Mouse (Mus musculus): Measurements from ENCODE around the gene Ankrd2. TPM values are rescaled to one million over a fixed set of nuclear protein-coding genes. Genes with fewer than 3 reads are reported as not detected.

Gene Ankrd2
- polyA plus RNA-seq (2015; fragmentation: Nextera tagmentation; extraction: Ambion mirVana), result 0.11 and 0.13 TPM in 2 replicates

DNA sequence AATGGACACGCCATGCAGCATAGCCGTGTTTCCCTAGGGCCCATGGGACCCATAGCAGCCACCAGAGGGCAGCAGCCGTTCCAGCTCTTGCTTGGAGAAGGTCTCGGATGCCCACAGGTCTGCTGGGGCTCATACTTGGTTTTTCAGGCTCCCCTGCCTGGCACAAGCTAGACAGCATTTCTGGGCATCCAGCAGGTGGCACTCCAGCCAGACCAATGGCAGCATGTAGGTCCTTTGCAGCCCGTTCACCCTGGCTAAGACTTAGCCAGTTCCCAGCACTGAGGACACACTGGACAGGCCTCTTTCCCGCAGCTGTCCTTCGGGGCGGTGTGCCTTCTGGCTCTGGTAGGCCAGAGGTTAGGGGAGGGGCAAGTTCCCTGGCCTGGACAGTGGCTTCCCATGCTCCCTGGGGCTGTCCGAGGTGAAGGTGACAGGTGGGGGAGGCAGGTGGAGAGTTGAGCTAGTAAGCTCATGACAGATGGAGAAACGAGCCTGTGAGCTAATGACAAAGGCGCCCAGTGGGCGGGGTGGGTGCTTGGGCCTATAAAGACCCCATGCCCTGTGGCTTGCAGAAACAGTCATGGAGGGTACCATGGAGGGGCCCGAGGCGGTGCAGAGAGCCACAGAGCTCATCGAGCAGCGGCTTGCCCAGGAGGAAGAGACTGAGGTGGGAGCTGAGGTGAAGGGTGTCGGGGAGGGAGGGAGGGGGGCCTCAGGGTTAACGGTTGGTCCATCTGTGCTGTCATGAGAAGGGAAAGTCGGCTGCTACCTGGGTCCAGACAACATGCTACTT, at the start of gene Ankrd2:
Gene Ankrd2 (plus strand): TSS at position 545 of the 793 bp plus-strand sequence.
- DNase-seq (ENCODE audit: low spot score) (peak; percentile 95), ATAC-seq (replicated peaks; ENCODE audit: low FRiP score, low read depth) (peak; percentile 91)
- WGBS, result 65% methylated on average over 19 of the region's 19 CpGs
- no peaks in the 10 kb centered on the region for H3K4me1 ChIP-seq (replicated peaks; ENCODE audit: insufficient read depth, low read length)
- H3K4me3 ChIP-seq (replicated peaks; ENCODE audit: low read depth, low read length), result no peak within 1 kb of the TSS
- peak; percentile 99 for TF ChIP-seq CTCF (IDR thresholded peaks at IDR 0.05; ENCODE audit: low read depth)
- peaks cover 23% of the 10 kb centered on the region for H3K36me3 ChIP-seq (ENCODE audit: insufficient read depth, low read length)
- no peaks in the 10 kb centered on the region for H3K9me3 ChIP-seq (replicated peaks; ENCODE audit: low read length)
- no peaks in the 10 kb centered on the region for H3K27me3 ChIP-seq (ENCODE audit: insufficient read depth, low read length)
- H3K27ac ChIP-seq, result no peak within 1 kb of the TSS
- H3K9ac ChIP-seq (ENCODE audit: low read depth, low read length), result no peak within 1 kb of the TSS
- no peak within 1 kb of the TSS for H3K4me2 ChIP-seq (ENCODE audit: low read length)

DNA sequence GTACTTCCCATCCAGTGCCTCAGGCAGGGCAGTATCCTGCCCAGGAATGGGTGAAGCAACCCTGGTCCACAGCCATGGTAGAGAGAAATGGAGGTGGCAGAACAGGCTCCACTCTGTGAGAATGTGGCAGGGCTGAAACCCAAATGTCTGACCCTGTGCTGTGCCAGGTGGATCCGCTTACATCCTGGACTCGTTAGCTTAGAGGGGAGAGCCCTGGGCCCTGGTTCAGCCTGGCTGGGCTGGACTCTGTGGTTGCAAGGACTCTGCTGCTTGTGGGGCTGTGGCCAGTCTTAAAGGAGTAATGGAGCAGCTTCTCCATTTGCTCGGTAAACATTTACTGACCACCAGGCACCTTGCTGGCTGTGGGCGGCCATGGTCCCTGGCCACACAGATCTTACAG, 48.6 kb upstream of the Ankrd2 start:
- WGBS, result 48% methylated on average over 4 of the region's 4 CpGs
- peak overlapping the region; percentile 54; the same call in 1 of the 2 replicates for H3K27ac ChIP-seq
- ATAC-seq (replicated peaks; ENCODE audit: low FRiP score, low read depth), result peak; percentile 37

DNA sequence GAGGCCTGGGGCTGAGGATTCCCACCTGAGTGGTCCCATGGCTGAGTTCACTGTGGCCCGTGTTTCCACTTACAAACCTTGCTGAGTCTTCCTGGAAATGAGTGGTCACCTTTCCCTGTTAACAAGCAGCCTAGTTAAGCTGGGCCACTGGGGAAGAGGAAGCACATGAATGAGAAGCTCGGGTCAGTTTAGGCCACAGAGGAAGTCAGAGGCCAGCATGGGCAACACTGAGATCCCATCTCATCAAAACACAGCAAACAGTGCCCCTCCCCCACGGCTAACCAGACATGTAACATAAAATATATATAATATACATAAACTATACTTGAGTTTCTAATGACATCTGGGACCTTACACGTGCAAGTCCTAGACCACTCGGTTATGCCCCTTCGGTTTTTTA, 46.0 kb upstream of the Ankrd2 start:
- H3K9me3 ChIP-seq (replicated peaks; ENCODE audit: low read length), result no peaks in the 10 kb centered on the region
- H3K27ac ChIP-seq, result no peak overlapping the region
- H3K9ac ChIP-seq (ENCODE audit: low read depth, low read length), result no peak overlapping the region
- no peak for DNase-seq (ENCODE audit: low spot score)
- ATAC-seq (replicated peaks; ENCODE audit: low FRiP score, low read depth), result no peak
- H3K27me3 ChIP-seq (ENCODE audit: insufficient read depth, low read length), result no peaks in the 10 kb centered on the region
- no peak overlapping the region for H3K4me2 ChIP-seq (ENCODE audit: low read length)
- peaks cover 26% of the 10 kb centered on the region for H3K4me1 ChIP-seq (replicated peaks; ENCODE audit: insufficient read depth, low read length)
- 70% methylated on average over 6 of the region's 6 CpGs for whole genome bisulfite sequencing
- TF ChIP-seq CTCF (IDR thresholded peaks at IDR 0.05; ENCODE audit: low read depth), result no peak
- no peaks in the 10 kb centered on the region for H3K36me3 ChIP-seq (ENCODE audit: insufficient read depth, low read length)
- H3K4me3 ChIP-seq (replicated peaks; ENCODE audit: low read depth, low read length), result no peak overlapping the region

More for the DNA sequence above, 48.6 kb upstream of the Ankrd2 start:
- no peaks in the 10 kb centered on the region for H3K27me3 ChIP-seq (ENCODE audit: insufficient read depth, low read length)
- H3K4me2 ChIP-seq (ENCODE audit: low read length), result no peak overlapping the region
- H3K36me3 ChIP-seq (ENCODE audit: insufficient read depth, low read length), result no peaks in the 10 kb centered on the region
- no peaks in the 10 kb centered on the region for H3K9me3 ChIP-seq (replicated peaks; ENCODE audit: low read length)
- H3K4me3 ChIP-seq (replicated peaks; ENCODE audit: low read depth, low read length), result no peak overlapping the region
- no peak for TF ChIP-seq CTCF (IDR thresholded peaks at IDR 0.05; ENCODE audit: low read depth)
- DNase-seq (ENCODE audit: low spot score), result peak; percentile 60
- H3K9ac ChIP-seq (ENCODE audit: low read depth, low read length), result no peak overlapping the region
- H3K4me1 ChIP-seq (replicated peaks; ENCODE audit: insufficient read depth, low read length), result peaks cover 10% of the 10 kb centered on the region; the same call in 1 of the 2 replicates

DNA sequence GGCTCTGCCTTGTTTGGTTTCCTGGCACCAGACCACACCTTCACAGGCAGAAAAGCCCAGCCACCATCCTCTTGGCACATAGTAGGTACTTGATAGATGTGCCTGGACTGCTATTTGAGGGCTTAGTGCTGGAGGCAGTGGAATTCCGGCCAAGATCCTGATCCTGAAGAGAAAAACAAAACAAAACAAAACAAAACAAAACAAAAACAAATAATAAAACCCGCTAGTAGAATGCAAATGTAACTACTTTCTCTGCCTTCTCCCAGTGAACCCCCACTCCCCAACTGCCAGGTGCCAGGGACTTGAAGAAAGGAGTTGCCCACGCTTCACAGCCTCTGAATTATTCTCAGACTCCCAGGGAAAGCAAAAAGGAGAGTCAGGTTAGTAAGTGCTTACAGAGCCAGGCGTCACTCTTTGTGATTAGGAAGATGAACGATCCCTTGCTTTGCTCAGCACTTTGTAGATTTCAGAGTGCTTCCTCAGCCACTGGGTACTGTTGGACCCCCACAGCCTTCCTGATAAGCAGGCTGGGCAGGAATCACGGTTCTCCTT, 43.8 kb upstream of the Ankrd2 start:
- Histone ChIP-seq H3K4me3 (replicated peaks; ENCODE audit: low read depth, low read length) (no peak overlapping the region), H3K4me2 (ENCODE audit: low read length) (peak overlapping the region; percentile 23; the same call in 1 of the 2 replicates), H3K4me1 (replicated peaks; ENCODE audit: insufficient read depth, low read length) (peaks cover 31% of the 10 kb centered on the region), H3K9ac (ENCODE audit: low read depth, low read length) (no peak overlapping the region), H3K27me3 (ENCODE audit: insufficient read depth, low read length) (no peaks in the 10 kb centered on the region), H3K9me3 (replicated peaks; ENCODE audit: low read length) (no peaks in the 10 kb centered on the region), H3K27ac (peak overlapping the region; percentile 87), H3K36me3 (ENCODE audit: insufficient read depth, low read length) (no peaks in the 10 kb centered on the region)
- 0 out of 2 replicates have a peak, but pooled peaks have one; percentile 18 for ATAC-seq (replicated peaks; ENCODE audit: low FRiP score, low read depth)
- DNase-seq (ENCODE audit: low spot score), result peak; percentile 77
- no peak for TF ChIP-seq CTCF (IDR thresholded peaks at IDR 0.05; ENCODE audit: low read depth)
- 22% methylated on average over 6 of the region's 6 CpGs for WGBS

DNA sequence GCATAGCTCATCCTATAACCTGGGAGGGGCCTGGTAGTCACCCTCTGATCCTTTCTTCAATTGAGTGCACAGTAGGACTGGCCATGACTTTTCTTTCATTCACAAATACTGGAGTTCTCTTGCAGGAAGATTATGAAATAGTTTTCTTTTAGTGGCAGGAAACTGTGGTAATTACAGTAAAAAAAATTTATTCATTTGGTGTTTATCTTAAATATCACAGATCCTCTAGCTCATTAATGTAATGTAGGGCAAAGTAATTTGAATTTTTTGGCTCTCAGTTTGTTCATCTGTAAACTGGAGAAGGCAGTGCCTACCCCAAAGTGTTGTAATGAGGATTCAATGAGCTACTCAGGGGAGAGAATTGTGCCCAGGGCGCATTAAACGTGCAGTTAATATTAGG, 42.8 kb upstream of the Ankrd2 start:
- Histone ChIP-seq H3K27ac (peak overlapping the region; percentile 87), H3K9me3 (replicated peaks; ENCODE audit: low read length) (no peaks in the 10 kb centered on the region), H3K9ac (ENCODE audit: low read depth, low read length) (no peak overlapping the region), H3K4me1 (replicated peaks; ENCODE audit: insufficient read depth, low read length) (peaks cover 32% of the 10 kb centered on the region), H3K36me3 (ENCODE audit: insufficient read depth, low read length) (no peaks in the 10 kb centered on the region), H3K4me3 (replicated peaks; ENCODE audit: low read depth, low read length) (no peak overlapping the region), H3K27me3 (ENCODE audit: insufficient read depth, low read length) (no peaks in the 10 kb centered on the region), H3K4me2 (ENCODE audit: low read length) (peak overlapping the region; percentile 6; the same call in 1 of the 2 replicates)
- 69% methylated on average over 2 of the region's 2 CpGs for WGBS
- no peak for DNase-seq (ENCODE audit: low spot score)
- no peak for ATAC-seq (replicated peaks; ENCODE audit: low FRiP score, low read depth)
- no peak for TF ChIP-seq CTCF (IDR thresholded peaks at IDR 0.05; ENCODE audit: low read depth)

DNA sequence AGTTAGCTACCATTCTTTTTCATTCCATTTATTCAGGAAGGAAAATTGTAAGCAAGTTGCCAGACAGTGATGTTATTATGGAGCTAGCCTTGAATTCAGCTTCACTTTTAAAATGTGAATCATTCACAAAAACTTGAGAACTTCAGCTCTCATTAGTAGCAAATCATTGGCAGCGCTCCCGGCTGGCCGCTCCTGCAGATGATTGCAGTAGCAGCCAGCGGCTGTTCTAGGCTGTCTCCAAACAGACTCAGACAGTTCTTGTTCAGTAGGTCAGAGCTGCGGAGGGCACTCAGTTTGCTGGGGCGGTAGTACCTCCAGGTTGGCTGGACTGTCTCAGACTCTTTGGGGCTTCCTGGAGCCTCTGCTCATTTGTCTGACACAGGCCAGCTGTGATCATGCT, 42.3 kb upstream of the Ankrd2 start:
- Histone ChIP-seq H3K9ac (ENCODE audit: low read depth, low read length) (no peak overlapping the region), H3K27me3 (ENCODE audit: insufficient read depth, low read length) (no peaks in the 10 kb centered on the region), H3K4me3 (replicated peaks; ENCODE audit: low read depth, low read length) (no peak overlapping the region), H3K4me2 (ENCODE audit: low read length) (peak overlapping the region; percentile 25), H3K36me3 (ENCODE audit: insufficient read depth, low read length) (no peaks in the 10 kb centered on the region), H3K4me1 (replicated peaks; ENCODE audit: insufficient read depth, low read length) (peaks cover 32% of the 10 kb centered on the region), H3K9me3 (replicated peaks; ENCODE audit: low read length) (no peaks in the 10 kb centered on the region), H3K27ac (peak overlapping the region; percentile 86)
- peak; percentile 73 for DNase-seq (ENCODE audit: low spot score)
- 23% methylated on average over 6 of the region's 6 CpGs for WGBS
- ATAC-seq (replicated peaks; ENCODE audit: low FRiP score, low read depth), result peak; percentile 63
- TF ChIP-seq CTCF (IDR thresholded peaks at IDR 0.05; ENCODE audit: low read depth), result no peak
